Mouse (Mus musculus): Measurements from ENCODE around the gene Speer3. TPM values are rescaled to one million over a fixed set of nuclear protein-coding genes. Genes with fewer than 3 reads are reported as not detected.
"Not testable (repeated sequence)": the region's sequence is repeated elsewhere in the genome, so short reads cannot be mapped to it uniquely, and the experiment has no call there.

Gene Speer3
- not detected in 2 replicates for polyA plus RNA-seq (2011; ENCODE audit: insufficient read depth, insufficient read length, low read depth, missing spikeins)

GRCm38 (mm10) chr5:13791319-13791718, at the start of gene Speer3:
Gene Speer3, plus strand, starts transcription at chr5:13791619.
- Histone ChIP-seq H3K9ac (ENCODE audit: low read depth, poor library complexity, severe bottlenecking) (no peak within 1 kb of the TSS), H3K27me3 (ENCODE audit: control insufficient read depth, insufficient read depth, low read length, poor library complexity, severe bottlenecking) (no peaks in the 10 kb centered on the region), H3K27ac (ENCODE audit: insufficient read depth, low read length) (no peak within 1 kb of the TSS), H3K4me3 (ENCODE audit: low read depth, low read length) (no peak within 1 kb of the TSS), H3K9me3 (replicated peaks; ENCODE audit: control insufficient read depth, insufficient read depth, low read length, poor library complexity, severe bottlenecking) (no peaks in the 10 kb centered on the region), H3K4me1 (ENCODE audit: control insufficient read depth, insufficient read depth, low read length) (no peaks in the 10 kb centered on the region), H3K36me3 (ENCODE audit: control insufficient read depth, insufficient read depth, low read length, poor library complexity, severe bottlenecking) (no peaks in the 10 kb centered on the region)
- TF ChIP-seq POLR2A (IDR thresholded peaks at IDR 0.05; ENCODE audit: insufficient read depth, low read length) (no peak), EP300 (IDR thresholded peaks at IDR 0.05; ENCODE audit: insufficient read depth, low read depth, low read length) (no peak), CTCF (IDR thresholded peaks at IDR 0.05; ENCODE audit: low read depth, low read length) (no peak)

- not testable (repeated sequence) for H3K36me3 ChIP-seq (ENCODE audit: control insufficient read depth, insufficient read depth, low read length, poor library complexity, severe bottlenecking); H3K9me3 ChIP-seq (replicated peaks; ENCODE audit: control insufficient read depth, insufficient read depth, low read length, poor library complexity, severe bottlenecking); H3K9ac ChIP-seq (ENCODE audit: low read depth, poor library complexity, severe bottlenecking); H3K4me1 ChIP-seq (ENCODE audit: control insufficient read depth, insufficient read depth, low read length); H3K4me3 ChIP-seq (ENCODE audit: low read depth, low read length); H3K27ac ChIP-seq (ENCODE audit: insufficient read depth, low read length); H3K27me3 ChIP-seq (ENCODE audit: control insufficient read depth, insufficient read depth, low read length, poor library complexity, severe bottlenecking)
Measured at GRCm38 (mm10) chr5:13810496-13810895, 19.1 kb downstream of the Speer3 start.

GRCm38 (mm10) chr5:13825108-13825507, 33.7 kb downstream of the Speer3 start:
- TF ChIP-seq POLR2A (IDR thresholded peaks at IDR 0.05; ENCODE audit: insufficient read depth, low read length) (no peak), EP300 (IDR thresholded peaks at IDR 0.05; ENCODE audit: insufficient read depth, low read depth, low read length) (no peak), CTCF (IDR thresholded peaks at IDR 0.05; ENCODE audit: low read depth, low read length) (no peak)
- H3K36me3 ChIP-seq (ENCODE audit: control insufficient read depth, insufficient read depth, low read length, poor library complexity, severe bottlenecking), result no peaks in the 10 kb centered on the region
- H3K4me3 ChIP-seq (ENCODE audit: low read depth, low read length), result no peak overlapping the region
- H3K4me1 ChIP-seq (ENCODE audit: control insufficient read depth, insufficient read depth, low read length), result no peaks in the 10 kb centered on the region
- no peak overlapping the region for H3K27ac ChIP-seq (ENCODE audit: insufficient read depth, low read length)
- no peaks in the 10 kb centered on the region for H3K9me3 ChIP-seq (replicated peaks; ENCODE audit: control insufficient read depth, insufficient read depth, low read length, poor library complexity, severe bottlenecking)
- no peaks in the 10 kb centered on the region for H3K27me3 ChIP-seq (ENCODE audit: control insufficient read depth, insufficient read depth, low read length, poor library complexity, severe bottlenecking)
- no peak overlapping the region for H3K9ac ChIP-seq (ENCODE audit: low read depth, poor library complexity, severe bottlenecking)

GRCm38 (mm10) chr5:13826708-13827107, 35.3 kb downstream of the Speer3 start:
- TF ChIP-seq CTCF (IDR thresholded peaks at IDR 0.05; ENCODE audit: low read depth, low read length) (no peak), POLR2A (IDR thresholded peaks at IDR 0.05; ENCODE audit: insufficient read depth, low read length) (no peak), EP300 (IDR thresholded peaks at IDR 0.05; ENCODE audit: insufficient read depth, low read depth, low read length) (no peak)
- no peaks in the 10 kb centered on the region for H3K4me1 ChIP-seq (ENCODE audit: control insufficient read depth, insufficient read depth, low read length)

GRCm38 (mm10) chr5:13844317-13844716, 52.9 kb downstream of the Speer3 start:
- Histone ChIP-seq H3K9ac (ENCODE audit: low read depth, poor library complexity, severe bottlenecking) (no peak overlapping the region), H3K9me3 (replicated peaks; ENCODE audit: control insufficient read depth, insufficient read depth, low read length, poor library complexity, severe bottlenecking) (no peaks in the 10 kb centered on the region), H3K4me1 (ENCODE audit: control insufficient read depth, insufficient read depth, low read length) (no peaks in the 10 kb centered on the region), H3K27me3 (ENCODE audit: control insufficient read depth, insufficient read depth, low read length, poor library complexity, severe bottlenecking) (no peaks in the 10 kb centered on the region), H3K4me3 (ENCODE audit: low read depth, low read length) (no peak overlapping the region), H3K36me3 (ENCODE audit: control insufficient read depth, insufficient read depth, low read length, poor library complexity, severe bottlenecking) (no peaks in the 10 kb centered on the region), H3K27ac (ENCODE audit: insufficient read depth, low read length) (no peak overlapping the region)
- TF ChIP-seq EP300 (IDR thresholded peaks at IDR 0.05; ENCODE audit: insufficient read depth, low read depth, low read length) (no peak), CTCF (IDR thresholded peaks at IDR 0.05; ENCODE audit: low read depth, low read length) (no peak), POLR2A (IDR thresholded peaks at IDR 0.05; ENCODE audit: insufficient read depth, low read length) (no peak)

More at GRCm38 (mm10) chr5:13826708-13827107, 35.3 kb downstream of the Speer3 start:
- H3K9me3 ChIP-seq (replicated peaks; ENCODE audit: control insufficient read depth, insufficient read depth, low read length, poor library complexity, severe bottlenecking), result no peaks in the 10 kb centered on the region
- H3K27me3 ChIP-seq (ENCODE audit: control insufficient read depth, insufficient read depth, low read length, poor library complexity, severe bottlenecking), result no peaks in the 10 kb centered on the region
- no peaks in the 10 kb centered on the region for H3K36me3 ChIP-seq (ENCODE audit: control insufficient read depth, insufficient read depth, low read length, poor library complexity, severe bottlenecking)
- no peak overlapping the region for H3K9ac ChIP-seq (ENCODE audit: low read depth, poor library complexity, severe bottlenecking)
- H3K27ac ChIP-seq (ENCODE audit: insufficient read depth, low read length), result no peak overlapping the region
- no peak overlapping the region for H3K4me3 ChIP-seq (ENCODE audit: low read depth, low read length)

Other genes with a start within 250 kb of the Speer3 start
- gene Sema3e, start 233.7 kb downstream of the Speer3 start, polyA plus RNA-seq (2011; ENCODE audit: insufficient read depth, insufficient read length, low read depth, missing spikeins), result 62.6 and 62.9 TPM in 2 replicates